Mouse (Mus musculus) adrenal gland, postnatal 36 days (tissue): ENCODE measurements around the gene Hspb1. TPM values are rescaled to one million over a fixed set of nuclear protein-coding genes. Genes with fewer than 3 reads are reported as not detected.

Source experiments
- DNase-seq, 2 experiments: peaks; one replicate each; pipeline ENCODE4 v3.0.0; 2021; ENCODE audit warnings: mixed read lengths in 1 of 2
- total RNA-seq, 2 experiments: library from RNA; stranded (reverse); gene quantifications; 2 replicates each; pipeline ENCODE4 v1.2.3; 2021

The Hspb1 gene
- total RNA-seq, 2 experiments from 2014 or later = 85.2 to 330 TPM

DNA sequence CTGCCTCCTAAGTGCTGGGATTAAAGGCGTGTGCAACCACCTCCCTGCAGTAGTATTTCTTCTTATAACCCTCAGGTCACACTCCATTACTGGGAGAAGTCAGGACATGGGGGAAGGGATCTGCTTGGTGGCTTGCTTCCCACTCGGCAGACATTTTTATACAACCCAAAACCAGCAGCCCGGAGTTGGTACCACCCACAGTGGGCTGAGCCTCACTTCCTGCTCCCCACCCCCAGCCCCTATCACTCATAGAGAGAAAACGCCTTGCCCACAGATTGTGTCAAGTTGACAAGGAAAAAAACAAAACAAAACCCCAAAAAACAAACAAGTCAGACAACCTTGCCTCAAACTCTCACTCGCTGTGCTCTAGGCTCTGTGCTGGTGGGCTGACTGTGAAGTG lies 25.5 kb downstream of the Hspb1 start:
- DNase-seq = no peak

DNA sequence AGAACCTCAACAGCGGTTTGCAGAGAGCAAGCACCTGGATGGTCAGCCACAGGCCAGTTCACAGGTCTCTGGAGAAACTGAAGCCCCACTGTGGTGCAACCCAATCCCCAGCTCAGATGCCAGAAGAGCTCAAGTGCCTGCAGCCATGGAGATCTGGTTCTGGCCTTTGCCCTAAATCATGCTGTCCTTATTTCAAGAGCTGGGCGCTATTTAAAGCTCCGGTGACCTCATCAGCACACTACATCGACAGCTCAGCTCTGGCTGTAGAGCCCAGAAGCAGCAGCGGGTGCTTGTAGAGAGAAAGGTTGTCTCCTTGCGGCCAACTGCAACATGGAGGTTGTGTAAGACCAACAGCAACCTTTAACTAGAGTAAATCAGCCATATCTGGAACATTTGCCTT lies 26.4 kb downstream of the Hspb1 start:
- DNase-seq = peak; percentile 63 to 70

DNA sequence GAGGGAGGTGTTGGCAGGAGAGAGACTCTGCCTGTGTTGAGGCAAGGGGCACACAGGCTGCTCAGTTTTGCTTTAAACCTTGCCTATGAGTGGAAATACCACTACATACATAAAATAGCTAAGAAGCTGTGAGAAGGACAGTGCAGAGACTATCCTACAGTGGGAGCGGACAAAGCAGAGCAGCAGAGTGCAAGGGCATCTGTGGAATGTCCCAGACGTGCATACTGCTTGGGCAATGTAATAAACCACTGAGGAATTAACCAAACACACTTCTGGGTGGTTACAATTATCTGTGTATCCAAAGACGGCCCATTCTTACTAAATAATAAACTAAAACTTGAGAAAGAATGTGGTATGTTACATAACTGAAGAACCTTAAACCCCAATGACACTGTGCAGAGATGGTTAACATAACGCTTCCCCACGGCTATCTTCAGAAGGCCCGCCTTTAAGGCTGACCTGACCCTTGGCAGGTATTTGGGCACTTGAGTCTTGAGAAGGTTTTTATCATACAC lies 28.4 kb downstream of the Hspb1 start:
- DNase-seq = no peak

DNA sequence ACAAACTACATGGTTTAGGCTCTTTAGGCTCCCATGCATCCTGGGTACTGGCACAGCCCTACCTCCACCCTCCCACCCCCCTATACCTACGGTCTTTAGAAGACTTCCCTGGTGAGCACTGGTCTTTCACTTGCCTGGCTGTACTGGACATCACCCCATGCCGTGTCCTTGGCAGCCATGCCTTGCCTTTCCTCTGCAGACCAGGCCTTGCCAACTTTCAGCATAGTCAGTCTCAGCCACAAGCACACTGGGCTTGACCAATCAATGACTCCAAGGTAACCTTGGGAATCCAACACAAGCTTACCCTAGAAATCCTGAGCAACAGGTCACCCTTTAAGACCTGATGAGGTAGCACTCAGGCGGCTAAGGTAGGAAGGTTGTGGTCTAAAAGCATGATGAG lies 28.9 kb downstream of the Hspb1 start:
- DNase-seq = peak; percentile 54 to 65

DNA sequence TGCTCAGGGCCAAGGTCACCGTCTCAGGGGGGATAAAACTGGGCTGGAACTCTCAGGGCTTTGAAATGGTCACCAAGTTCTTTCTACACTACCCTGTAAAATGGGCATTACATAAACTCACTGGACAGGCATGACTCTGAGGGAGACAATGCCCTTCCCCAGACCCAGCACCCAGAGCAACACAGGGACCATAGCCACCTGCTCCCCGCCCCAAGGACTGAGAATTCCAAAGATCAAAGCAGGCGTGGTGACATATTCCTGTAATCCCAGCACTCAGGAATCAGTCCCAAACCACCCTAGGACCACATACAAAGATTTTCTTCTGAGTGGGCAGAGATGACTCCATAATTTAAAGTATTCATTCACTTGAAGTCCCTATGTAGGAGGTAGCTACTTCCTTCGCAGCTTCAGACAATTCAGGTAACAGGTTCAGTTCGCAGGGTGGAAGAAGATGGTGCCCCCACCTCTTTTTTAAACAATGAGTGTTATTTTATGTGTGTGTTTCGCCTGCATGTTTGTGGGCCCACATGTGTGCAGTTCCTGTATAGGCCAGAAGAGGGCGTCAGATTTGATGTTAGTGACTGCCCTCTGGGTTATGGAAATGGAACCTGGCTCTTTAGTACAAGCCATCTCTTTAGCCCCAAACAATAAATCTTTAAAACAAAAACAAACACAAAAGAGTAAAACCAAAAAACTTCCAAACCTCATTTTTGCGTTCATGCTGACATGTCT lies 29.8 kb downstream of the Hspb1 start:
- DNase-seq = no peak

DNA sequence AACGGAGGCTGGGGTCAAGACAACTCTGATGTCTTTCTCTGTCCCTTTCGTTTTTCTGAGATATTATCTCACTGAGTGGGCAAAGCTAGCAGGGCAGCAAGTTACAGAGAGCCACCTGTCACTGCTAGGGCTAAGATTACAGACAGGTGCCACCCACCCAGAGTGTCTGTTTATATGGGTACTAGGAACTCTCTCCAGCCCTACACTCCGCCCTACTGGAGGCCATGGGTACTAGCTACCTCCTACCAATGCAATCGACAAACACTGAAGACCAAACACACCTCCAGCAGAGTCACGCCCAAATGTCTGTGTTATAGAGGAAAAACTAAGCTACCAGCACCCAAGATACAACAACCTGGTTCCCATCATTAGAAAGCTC lies 30.3 kb downstream of the Hspb1 start:
- no peak for DNase-seq

DNA sequence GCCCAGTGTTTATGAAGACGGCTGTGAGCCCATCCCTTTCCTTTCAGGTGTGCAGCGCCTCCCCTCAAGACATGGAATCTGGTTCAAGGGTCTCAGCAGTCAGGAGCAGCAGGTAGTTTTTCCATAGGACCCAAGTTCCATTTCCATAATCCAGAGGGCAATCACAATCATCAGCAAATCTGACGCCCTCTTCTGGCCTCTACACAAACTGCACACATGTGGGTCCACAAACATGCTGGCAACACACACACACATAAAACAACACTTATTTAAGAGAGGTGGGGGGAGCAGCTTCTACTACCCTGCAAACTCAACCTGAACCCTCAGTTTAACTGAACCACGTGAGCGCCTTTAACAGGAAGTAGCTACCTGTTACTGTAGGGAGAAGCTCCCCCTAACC lies 30.9 kb downstream of the Hspb1 start:
- no peak for DNase-seq

DNA sequence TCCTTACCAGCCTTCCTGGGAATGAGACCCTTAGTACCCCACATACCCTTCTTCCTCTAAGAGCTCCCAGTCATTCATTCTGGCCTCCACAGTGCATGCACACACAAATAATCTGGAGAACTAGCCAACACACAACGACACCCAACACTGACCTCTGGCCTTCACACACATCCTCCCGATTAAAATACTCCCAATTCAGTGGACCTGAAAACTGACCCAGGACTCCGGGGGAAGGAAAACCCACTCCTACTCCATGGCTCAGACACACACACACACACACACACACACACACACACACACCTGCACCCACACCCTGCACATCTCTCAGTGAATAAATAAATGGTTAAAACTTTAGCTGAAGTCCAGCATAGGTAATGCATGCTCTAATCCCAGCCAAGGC lies 32.2 kb downstream of the Hspb1 start:
- DNase-seq = no peak

DNA sequence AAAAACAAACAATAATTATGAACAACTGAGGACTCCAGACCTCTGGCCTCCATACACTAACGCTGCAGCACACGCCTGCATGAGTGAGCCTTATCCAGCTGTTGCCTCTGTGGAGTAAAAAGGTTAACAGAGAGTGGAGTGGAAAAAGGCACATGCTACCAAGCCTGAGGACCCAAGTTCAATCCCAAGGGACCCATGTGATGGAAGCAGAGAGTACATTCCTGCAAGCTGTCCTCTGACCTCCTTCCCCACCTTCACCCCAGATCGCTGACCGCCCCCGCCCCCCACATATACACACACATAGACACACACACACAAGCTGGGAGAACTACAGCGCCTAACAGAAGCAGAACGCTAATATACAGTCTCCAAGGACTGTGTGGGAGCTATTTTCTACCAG lies 36.2 kb downstream of the Hspb1 start:
- DNase-seq = no peak

DNA sequence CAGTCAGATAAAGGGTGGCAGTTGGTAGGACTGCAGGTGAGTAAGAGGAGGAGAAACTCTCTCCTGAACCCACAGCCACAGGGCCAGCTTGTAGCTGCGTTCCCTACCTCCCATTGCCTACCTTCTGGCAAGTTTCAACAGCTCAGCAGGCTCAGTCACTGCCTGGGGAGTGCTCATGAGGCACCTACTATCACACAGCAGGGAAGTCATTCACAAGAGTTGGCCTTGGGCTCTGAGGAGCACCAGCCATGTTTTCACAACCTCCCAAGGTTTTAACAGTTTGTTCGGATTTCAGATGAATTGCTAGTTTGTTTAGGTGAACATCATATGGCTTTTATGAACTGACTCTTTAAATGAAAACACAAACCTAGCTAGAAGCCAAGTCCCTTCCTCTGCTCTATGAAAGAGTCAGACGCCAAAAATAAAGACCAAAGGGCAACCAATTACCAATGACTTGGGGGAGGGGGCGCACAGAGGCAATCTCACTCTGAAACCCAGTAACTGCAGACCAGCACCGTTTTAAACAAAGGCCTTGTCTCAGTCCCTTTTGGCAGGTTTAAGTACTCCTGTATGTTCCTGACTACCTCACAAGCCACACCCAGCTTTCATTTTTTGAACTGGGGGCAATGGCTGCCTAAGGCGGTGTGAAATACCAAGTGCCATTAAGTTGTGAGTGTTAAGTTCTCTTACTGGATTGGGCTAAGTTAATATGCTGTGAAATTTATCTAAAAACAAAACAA lies 42.1 kb downstream of the Hspb1 start:
- peak in 1 of 2 experiments; percentile 28 for DNase-seq

DNA sequence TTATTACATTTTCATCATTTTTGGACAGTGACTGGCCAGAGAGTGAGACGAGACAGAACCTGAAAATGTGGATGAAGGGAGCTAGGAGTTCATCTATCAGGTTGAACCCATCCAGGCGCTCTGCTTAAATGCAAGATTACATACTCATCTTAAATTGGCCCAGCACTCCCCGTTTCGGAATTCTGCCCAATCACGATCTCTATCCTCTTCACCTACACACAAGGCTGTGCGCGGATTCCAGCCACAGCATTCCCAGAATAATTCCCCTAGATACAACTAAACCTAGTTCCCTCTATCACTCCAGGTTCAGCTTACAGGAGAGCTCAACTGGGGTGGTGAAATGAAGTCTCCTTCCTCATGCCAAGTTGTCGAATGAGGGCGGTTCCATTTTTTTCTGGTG lies 43.8 kb downstream of the Hspb1 start:
- DNase-seq = no peak

DNA sequence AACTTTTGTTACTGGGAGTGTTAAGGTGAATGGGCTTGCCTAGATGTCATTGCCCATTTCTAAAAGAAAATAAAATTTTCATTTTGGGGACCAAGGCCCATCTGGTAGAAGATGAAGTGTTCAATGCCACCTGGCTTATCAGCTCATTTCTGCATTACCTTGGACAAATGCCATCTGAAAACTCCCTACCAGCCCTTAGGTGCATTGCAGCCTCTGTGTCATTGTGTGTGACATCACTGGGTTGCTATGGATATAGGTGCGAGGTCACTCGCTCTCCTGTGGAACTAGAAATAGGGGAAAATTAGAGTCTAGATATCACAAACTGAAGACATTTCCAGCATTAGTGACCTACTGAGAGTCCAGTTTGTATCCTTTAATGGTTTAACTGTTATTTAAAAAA lies 44.6 kb downstream of the Hspb1 start:
- DNase-seq = peak in 1 of 2 experiments; percentile 52

DNA sequence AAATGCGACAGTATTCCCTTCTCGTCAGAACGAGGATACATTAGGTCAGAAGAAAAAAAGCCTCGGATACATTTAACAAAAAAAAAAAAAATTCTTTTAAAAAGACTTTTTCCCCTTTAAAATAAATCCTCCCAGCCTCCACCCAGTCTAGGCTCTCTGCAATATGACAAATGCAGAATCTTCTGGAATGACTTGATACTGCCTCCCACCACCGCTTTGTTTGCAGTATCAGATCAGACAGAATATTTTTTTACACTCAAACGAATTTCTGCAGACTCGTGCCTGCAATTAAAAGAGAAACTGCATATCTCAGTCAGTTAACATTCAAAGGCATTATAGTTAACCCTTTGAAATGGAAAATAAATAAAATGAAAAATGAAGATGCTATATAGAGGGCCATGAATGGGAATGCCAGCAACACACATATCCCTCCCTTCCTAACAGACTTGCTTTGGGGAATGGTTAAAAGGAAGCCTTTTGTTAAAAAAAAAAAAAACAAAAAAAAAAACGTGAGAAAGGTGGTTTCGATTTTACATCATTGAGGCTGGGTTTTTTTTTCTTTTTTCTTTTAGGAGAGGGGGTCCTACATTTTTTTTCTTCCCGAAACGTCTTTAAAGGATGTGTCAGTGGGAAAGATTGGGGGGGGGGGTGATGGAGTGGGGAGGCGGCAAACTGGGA lies 45.6 kb downstream of the Hspb1 start:
- DNase-seq = no peak

DNA sequence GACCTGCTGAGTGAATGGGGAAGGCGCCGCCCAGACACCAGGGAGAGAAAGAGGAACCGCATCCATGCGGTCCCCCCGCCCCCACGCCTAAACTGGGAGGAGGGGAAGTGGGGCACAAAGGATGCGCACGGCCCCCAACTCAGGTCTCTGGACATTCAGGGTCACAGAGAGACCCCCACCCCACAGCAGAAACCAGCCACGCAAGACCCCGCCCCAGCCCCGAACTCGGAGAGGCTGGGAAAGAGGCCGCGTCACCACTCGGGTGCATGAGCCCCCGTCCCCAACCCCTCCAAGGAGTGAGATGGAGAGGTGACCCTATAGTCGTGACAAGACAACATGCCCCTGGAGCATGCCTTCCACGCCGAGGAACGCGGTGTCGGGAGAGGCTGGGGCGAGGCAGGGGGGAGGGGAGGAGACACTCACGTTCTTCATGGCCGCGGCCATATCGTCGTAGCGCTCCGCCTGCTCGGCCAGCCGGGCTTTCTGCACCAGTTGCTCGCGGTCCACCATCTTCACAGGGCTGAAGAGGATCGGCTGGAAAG lies 46.3 kb downstream of the Hspb1 start:
- peak; percentile 66 to 82 for DNase-seq

DNA sequence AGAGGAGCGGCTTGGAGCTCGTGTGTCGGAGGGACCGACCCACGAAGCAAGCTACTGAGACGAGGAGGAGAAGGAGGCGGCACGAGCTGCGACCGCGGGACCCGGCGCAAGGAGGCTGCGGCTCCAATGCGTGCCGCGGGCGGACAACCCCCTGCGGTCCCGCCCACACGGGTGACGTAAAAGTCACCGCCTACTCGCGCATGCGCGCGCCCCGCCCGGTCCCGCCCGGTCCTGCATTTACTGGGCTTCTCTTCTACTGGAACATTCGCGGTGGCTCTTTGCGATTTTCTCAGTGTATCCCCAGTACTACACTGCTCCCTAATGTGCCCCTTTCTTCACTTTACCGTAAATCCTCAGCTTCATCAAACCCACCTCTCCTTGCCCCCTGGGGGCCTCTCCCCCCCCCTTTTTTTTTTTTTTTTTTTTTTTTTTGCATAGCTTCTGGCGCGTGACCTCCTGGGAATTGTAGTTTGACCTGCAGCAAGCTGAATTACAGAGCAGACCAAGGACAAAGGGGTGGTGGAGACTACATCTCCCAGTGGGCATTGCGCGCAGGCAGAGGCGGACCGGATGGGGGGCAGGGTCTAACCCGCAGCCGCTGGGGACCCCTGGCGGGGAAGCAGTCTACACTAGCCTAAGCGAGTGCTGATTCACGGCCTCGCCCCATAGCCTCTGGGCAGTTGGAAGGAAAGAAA lies 46.9 kb downstream of the Hspb1 start, which contains the start of gene Ywhag:
Gene Ywhag (minus strand): TSS at position 136 of the 695 bp plus-strand sequence.
- DNase-seq = peak; percentile 98 to 99

DNA sequence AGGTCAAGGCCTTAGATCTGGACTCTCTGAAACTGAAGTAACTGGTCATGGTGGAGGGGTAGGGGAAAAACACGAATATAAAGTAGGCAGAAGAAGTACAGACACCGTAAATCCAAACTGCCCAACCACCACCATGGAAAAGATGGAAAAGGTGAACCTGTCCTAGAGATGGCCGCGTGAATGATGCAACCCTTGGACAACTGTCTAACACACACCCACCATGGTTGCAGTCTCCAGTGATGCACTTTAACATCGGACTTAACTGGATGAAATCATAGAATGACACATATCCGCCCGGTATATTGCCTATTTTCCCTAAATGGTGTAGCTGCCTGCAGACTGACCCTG lies 47.4 kb downstream of the Hspb1 start:
- no peak for DNase-seq

DNA sequence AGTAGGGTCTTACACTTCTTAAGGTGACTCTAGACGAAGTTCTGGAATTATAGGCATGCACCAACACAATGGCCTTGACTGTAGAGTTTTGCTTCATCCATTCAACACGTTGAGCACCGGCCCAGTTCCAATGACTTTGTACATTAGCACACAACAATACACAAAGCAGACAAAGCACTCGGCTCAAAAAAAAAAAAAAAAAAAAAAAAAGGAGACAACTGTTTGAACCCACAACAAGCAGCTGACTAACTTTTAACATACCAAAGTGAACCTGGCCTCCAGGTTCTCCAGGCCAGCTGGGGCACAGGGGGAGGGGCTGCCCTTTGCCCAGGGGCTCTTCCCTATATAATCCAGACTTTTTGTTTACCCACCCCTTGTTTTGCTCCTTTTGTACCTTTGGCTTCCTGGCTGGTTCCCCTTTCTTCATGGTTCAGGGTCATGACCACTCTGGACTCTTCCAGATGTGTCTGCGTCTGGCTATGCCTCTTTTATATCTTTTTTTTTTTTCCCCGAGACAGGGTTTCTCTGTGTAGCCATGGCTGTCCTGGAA lies 48.0 kb downstream of the Hspb1 start:
- DNase-seq = no peak
